Mouse (Mus musculus): ENCODE measurements around the gene Sfrp2. TPM values are rescaled to one million over a fixed set of nuclear protein-coding genes. Genes with fewer than 3 reads are reported as not detected.

Sfrp2 gene
- polyA plus RNA-seq, 1 experiment: 0.23 TPM

- H3K27ac ChIP-seq (ENCODE audit: insufficient read depth, low read depth, low read length): no peak overlapping the region
- H3K4me3 ChIP-seq (ENCODE audit: low read depth, low read length): no peak overlapping the region
- peaks cover 12% of the 10 kb centered on the region for H3K4me1 ChIP-seq (ENCODE audit: control insufficient read depth, insufficient read depth, insufficient read length, low read length)
- H3K27me3 ChIP-seq (ENCODE audit: control insufficient read depth, insufficient read depth, low read length): peaks cover 39% of the 10 kb centered on the region
- no peaks in the 10 kb centered on the region for H3K36me3 ChIP-seq (ENCODE audit: control insufficient read depth, insufficient read depth, low read length)
- 69% methylated on average over 10 of the region's 10 CpGs for WGBS
- TF ChIP-seq POLR2A (IDR thresholded peaks at IDR 0.05; ENCODE audit: low read depth, low read length) (no peak), CTCF (IDR thresholded peaks at IDR 0.05; ENCODE audit: extremely low read depth, insufficient read length, insufficient replicate concordance, low read depth, low read length) (no peak)
Measured at GRCm38 (mm10) chr3:83762361-83762760, 3.8 kb upstream of the Sfrp2 start.

GRCm38 (mm10) chr3:83763551-83764548 is 2.3 kb upstream of the Sfrp2 start:
- TF ChIP-seq POLR2A (IDR thresholded peaks at IDR 0.05; ENCODE audit: low read depth, low read length) (no peak), CTCF (IDR thresholded peaks at IDR 0.05; ENCODE audit: extremely low read depth, insufficient read length, insufficient replicate concordance, low read depth, low read length) (peak; percentile 54; the same call in 1 of the 2 replicates)
- peaks cover 39% of the 10 kb centered on the region for H3K27me3 ChIP-seq (ENCODE audit: control insufficient read depth, insufficient read depth, low read length)
- H3K36me3 ChIP-seq (ENCODE audit: control insufficient read depth, insufficient read depth, low read length): no peaks in the 10 kb centered on the region
- peak overlapping the region; percentile 52 for H3K4me3 ChIP-seq (ENCODE audit: low read depth, low read length)
- WGBS: 9% methylated on average over 40 of the region's 40 CpGs
- peaks cover 12% of the 10 kb centered on the region for H3K4me1 ChIP-seq (ENCODE audit: control insufficient read depth, insufficient read depth, insufficient read length, low read length)
- H3K27ac ChIP-seq (ENCODE audit: insufficient read depth, low read depth, low read length): no peak overlapping the region

DNA sequence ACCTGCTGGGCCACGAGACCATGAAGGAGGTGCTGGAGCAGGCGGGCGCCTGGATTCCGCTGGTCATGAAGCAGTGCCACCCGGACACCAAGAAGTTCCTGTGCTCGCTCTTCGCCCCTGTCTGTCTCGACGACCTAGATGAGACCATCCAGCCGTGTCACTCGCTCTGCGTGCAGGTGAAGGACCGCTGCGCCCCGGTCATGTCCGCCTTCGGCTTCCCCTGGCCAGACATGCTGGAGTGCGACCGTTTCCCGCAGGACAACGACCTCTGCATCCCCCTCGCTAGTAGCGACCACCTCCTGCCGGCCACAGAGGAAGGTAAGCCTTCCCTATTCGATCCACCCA is 577 bp downstream of the Sfrp2 start:
- H3K4me1 ChIP-seq (ENCODE audit: control insufficient read depth, insufficient read depth, insufficient read length, low read length): peaks cover 21% of the 10 kb centered on the region
- H3K27me3 ChIP-seq (ENCODE audit: control insufficient read depth, insufficient read depth, low read length): peaks cover 39% of the 10 kb centered on the region
- H3K4me3 ChIP-seq (ENCODE audit: low read depth, low read length): peak overlapping the region; percentile 55
- 11% methylated on average over 25 of the region's 25 CpGs for WGBS
- no peak overlapping the region for H3K27ac ChIP-seq (ENCODE audit: insufficient read depth, low read depth, low read length)
- TF ChIP-seq CTCF (IDR thresholded peaks at IDR 0.05; ENCODE audit: extremely low read depth, insufficient read length, insufficient replicate concordance, low read depth, low read length) (no peak), POLR2A (IDR thresholded peaks at IDR 0.05; ENCODE audit: low read depth, low read length) (no peak)
- H3K36me3 ChIP-seq (ENCODE audit: control insufficient read depth, insufficient read depth, low read length): no peaks in the 10 kb centered on the region

- no peak overlapping the region for H3K27ac ChIP-seq (ENCODE audit: insufficient read depth, low read depth, low read length)
- WGBS: 52% methylated on average over 10 of the region's 10 CpGs
- H3K36me3 ChIP-seq (ENCODE audit: control insufficient read depth, insufficient read depth, low read length): no peaks in the 10 kb centered on the region
- H3K4me3 ChIP-seq (ENCODE audit: low read depth, low read length): no peak overlapping the region
- peaks cover 39% of the 10 kb centered on the region for H3K27me3 ChIP-seq (ENCODE audit: control insufficient read depth, insufficient read depth, low read length)
- peaks cover 21% of the 10 kb centered on the region for H3K4me1 ChIP-seq (ENCODE audit: control insufficient read depth, insufficient read depth, insufficient read length, low read length)
- TF ChIP-seq CTCF (IDR thresholded peaks at IDR 0.05; ENCODE audit: extremely low read depth, insufficient read length, insufficient replicate concordance, low read depth, low read length): no peak
- no peak for TF ChIP-seq POLR2A (IDR thresholded peaks at IDR 0.05; ENCODE audit: low read depth, low read length)
Measured at GRCm38 (mm10) chr3:83767121-83767520, 1.0 kb downstream of the Sfrp2 start.

- Histone ChIP-seq H3K27me3 (ENCODE audit: control insufficient read depth, insufficient read depth, low read length) (peaks cover 36% of the 10 kb centered on the region), H3K4me3 (ENCODE audit: low read depth, low read length) (no peak overlapping the region), H3K27ac (ENCODE audit: insufficient read depth, low read depth, low read length) (no peak overlapping the region), H3K4me1 (ENCODE audit: control insufficient read depth, insufficient read depth, insufficient read length, low read length) (peaks cover 21% of the 10 kb centered on the region), H3K36me3 (ENCODE audit: control insufficient read depth, insufficient read depth, low read length) (no peaks in the 10 kb centered on the region)
- WGBS: 57% methylated on average over 11 of the region's 11 CpGs
- no peak for TF ChIP-seq POLR2A (IDR thresholded peaks at IDR 0.05; ENCODE audit: low read depth, low read length)
- no peak for TF ChIP-seq CTCF (IDR thresholded peaks at IDR 0.05; ENCODE audit: extremely low read depth, insufficient read length, insufficient replicate concordance, low read depth, low read length)
Measured at GRCm38 (mm10) chr3:83768293-83769035, 2.3 kb downstream of the Sfrp2 start.

GRCm38 (mm10) chr3:83769036-83769410 is 2.9 kb downstream of the Sfrp2 start:
- Histone ChIP-seq H3K4me1 (ENCODE audit: control insufficient read depth, insufficient read depth, insufficient read length, low read length) (peaks cover 19% of the 10 kb centered on the region), H3K27me3 (ENCODE audit: control insufficient read depth, insufficient read depth, low read length) (peaks cover 32% of the 10 kb centered on the region), H3K27ac (ENCODE audit: insufficient read depth, low read depth, low read length) (no peak overlapping the region), H3K36me3 (ENCODE audit: control insufficient read depth, insufficient read depth, low read length) (no peaks in the 10 kb centered on the region), H3K4me3 (ENCODE audit: low read depth, low read length) (no peak overlapping the region)
- TF ChIP-seq CTCF (IDR thresholded peaks at IDR 0.05; ENCODE audit: extremely low read depth, insufficient read length, insufficient replicate concordance, low read depth, low read length): no peak
- TF ChIP-seq POLR2A (IDR thresholded peaks at IDR 0.05; ENCODE audit: low read depth, low read length): no peak
- 77% methylated on average over 10 of the region's 10 CpGs for WGBS
